Mouse (Mus musculus) intestine, embryonic 15.5 days (tissue): ENCODE measurements around the gene Spsb4. TPM values are rescaled to one million over a fixed set of nuclear protein-coding genes. Genes with fewer than 3 reads are reported as not detected.

Experiments used
- ATAC-seq: fragments of 200-750 bp; cut with Nextera tagmentation; 2 replicates; pipeline ENCODE4 v1.8.0; 2017; ENCODE audit warnings: moderate TSS enrichment, moderate library complexity
- H3K27ac ChIP-seq: fragments of 300-500 bp; sonication (generic); 2 replicates; pipeline ENCODE4 v1.5.1; 2015; ENCODE audit warnings: mild to moderate bottlenecking, inconsistent platforms
- H3K27me3 ChIP-seq: fragments of 300-500 bp; sonication (generic); replicated peaks from 2 replicates; pipeline ENCODE4 v1.6.1; 2015; ENCODE audit warnings: inconsistent platforms
- H3K36me3 ChIP-seq: fragments of 300-500 bp; sonication (generic); 2 replicates; pipeline ENCODE4 v1.6.1; 2015; ENCODE audit warnings: inconsistent platforms
- H3K4me1 ChIP-seq: fragments of 300-500 bp; sonication (generic); replicated peaks from 2 replicates; pipeline ENCODE4 v1.6.1; 2015; ENCODE audit warnings: inconsistent platforms
- H3K4me2 ChIP-seq: fragments of 300-500 bp; sonication (generic); replicated peaks from 2 replicates; pipeline ENCODE4 v1.6.1; 2015; ENCODE audit warnings: mild to moderate bottlenecking, inconsistent platforms
- H3K4me3 ChIP-seq: fragments of 300-500 bp; sonication (generic); replicated peaks from 2 replicates; pipeline ENCODE4 v1.5.1; 2015; ENCODE audit warnings: inconsistent platforms
- H3K9ac ChIP-seq: fragments of 300-500 bp; sonication (generic); 2 replicates; pipeline ENCODE4 v1.6.1; 2015; ENCODE audit warnings: inconsistent platforms
- H3K9me3 ChIP-seq: fragments of 300-500 bp; sonication (generic); 2 replicates; pipeline ENCODE4 v1.6.1; 2016; ENCODE audit warnings: inconsistent platforms
- WGBS: fragments of 180-500 bp; shearing (Covaris S2); methylation state at CpG from one replicate; pipeline ENCODE4 v1.1.7; 2015; 5-methylcytosine and 5-hydroxymethylcytosine counted together
- polyA plus RNA-seq: library from polyadenylated mRNA; unstranded; fragments of >200 nt; fragmentation: Nextera tagmentation; extraction: Ambion mirVana; gene quantifications from 2 replicates; pipeline ENCODE4 v1.2.1, GENCODE M21; 2015

Gene Spsb4
- polyA plus RNA-seq, 1 experiment from 2014 or later = 29.3 TPM

DNA sequence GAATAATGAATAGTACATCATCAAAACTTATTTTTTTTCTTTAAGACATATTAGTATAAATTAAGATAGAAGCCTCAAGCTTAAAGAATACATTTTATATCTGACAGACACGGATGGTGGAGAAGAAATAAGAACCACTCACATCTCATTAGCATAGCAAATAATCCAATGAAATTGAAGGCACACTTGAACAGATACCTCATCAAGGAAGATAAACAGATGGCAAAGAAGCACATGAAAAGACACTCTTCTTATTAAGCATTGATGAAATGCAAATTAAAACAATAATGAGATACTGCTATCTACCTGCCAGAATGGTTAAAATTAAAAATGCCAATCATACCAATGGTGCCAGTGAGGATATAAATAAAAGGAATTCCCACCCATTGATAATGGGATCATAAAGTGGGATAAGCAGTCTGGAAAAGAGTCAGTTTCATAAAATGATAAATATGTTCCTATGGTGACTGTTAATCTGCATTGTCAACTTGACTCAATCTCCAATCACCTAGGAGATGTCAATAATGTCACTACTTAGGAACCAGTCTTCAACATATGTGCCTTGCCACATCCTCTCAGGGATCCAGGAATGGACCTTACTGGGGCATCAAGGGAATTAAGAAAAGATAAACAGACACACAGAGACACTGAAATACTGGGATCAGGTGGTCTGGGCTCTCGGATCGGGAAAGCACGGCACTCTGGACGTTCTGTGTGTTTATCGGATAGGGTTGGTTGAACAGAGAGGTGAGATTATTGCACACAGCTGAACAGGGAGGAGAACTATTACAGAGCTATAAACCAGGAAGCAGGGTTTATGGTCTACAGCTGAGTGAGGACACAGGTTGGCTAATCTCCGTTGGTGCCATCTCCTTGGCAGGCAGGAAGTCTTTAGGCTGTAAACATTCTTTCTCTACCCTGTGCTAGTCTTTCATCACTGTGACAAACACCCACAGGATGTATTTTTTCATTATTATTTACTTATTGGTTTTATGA is 114.0 kb downstream of the Spsb4 start:
- WGBS = 55% methylated on average over 7 of the region's 7 CpGs
- H3K36me3 ChIP-seq = no peaks in the 10 kb centered on the region
- H3K27ac ChIP-seq = no peak overlapping the region
- H3K4me3 ChIP-seq = no peak overlapping the region
- no peaks in the 10 kb centered on the region for H3K27me3 ChIP-seq
- H3K4me2 ChIP-seq = no peak overlapping the region
- no peak overlapping the region for H3K9ac ChIP-seq
- H3K4me1 ChIP-seq = no peaks in the 10 kb centered on the region; the same call in 1 of the 2 replicates
- no peaks in the 10 kb centered on the region for H3K9me3 ChIP-seq
- ATAC-seq = no peak

GRCm38 (mm10) chr9:96899717-96900116 is 118.9 kb downstream of the Spsb4 start:
- H3K4me3 ChIP-seq = no peak overlapping the region
- H3K9me3 ChIP-seq = no peaks in the 10 kb centered on the region
- no peak overlapping the region for H3K4me2 ChIP-seq
- no peaks in the 10 kb centered on the region for H3K4me1 ChIP-seq
- no peak for ATAC-seq
- H3K27me3 ChIP-seq = no peaks in the 10 kb centered on the region
- no peak overlapping the region for H3K9ac ChIP-seq
- 82% methylated on average over 5 of the region's 5 CpGs for WGBS
- H3K36me3 ChIP-seq = no peaks in the 10 kb centered on the region
- no peak overlapping the region for H3K27ac ChIP-seq

DNA sequence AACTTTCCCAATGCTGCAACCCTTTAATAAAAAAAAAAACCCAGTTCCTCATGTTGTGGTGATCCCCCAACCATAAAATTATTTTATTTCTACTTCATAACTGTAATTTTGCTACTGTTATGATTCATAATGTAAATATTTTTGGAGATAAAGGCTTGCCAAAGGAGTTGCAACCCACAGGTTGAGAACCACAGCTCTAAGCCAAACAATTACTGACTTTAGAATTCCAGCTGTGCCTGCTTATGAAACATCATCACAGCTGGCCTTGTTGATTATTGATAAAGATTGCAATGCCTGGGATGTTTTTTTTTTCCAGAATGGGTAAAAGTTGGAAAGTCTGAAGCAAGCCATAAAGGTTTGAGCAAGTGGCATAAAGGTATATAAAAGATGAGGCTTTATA is 119.6 kb downstream of the Spsb4 start:
- Histone ChIP-seq H3K9me3 (no peaks in the 10 kb centered on the region), H3K4me1 (no peaks in the 10 kb centered on the region), H3K4me2 (no peak overlapping the region), H3K27ac (no peak overlapping the region), H3K4me3 (no peak overlapping the region), H3K9ac (no peak overlapping the region), H3K27me3 (no peaks in the 10 kb centered on the region), H3K36me3 (no peaks in the 10 kb centered on the region)
- no peak for ATAC-seq

- Histone ChIP-seq H3K4me1 (no peaks in the 10 kb centered on the region), H3K9ac (no peak overlapping the region)
These were observed 122.0 kb downstream of the Spsb4 start for GRCm38 (mm10) chr9:96896690-96897089.

GRCm38 (mm10) chr9:96893582-96893981 is 125.1 kb downstream of the Spsb4 start:
- Histone ChIP-seq H3K4me1 (peaks cover 14% of the 10 kb centered on the region), H3K4me2 (no peak overlapping the region), H3K27ac (no peak overlapping the region), H3K4me3 (no peak overlapping the region), H3K9me3 (no peaks in the 10 kb centered on the region), H3K27me3 (no peaks in the 10 kb centered on the region), H3K9ac (no peak overlapping the region), H3K36me3 (no peaks in the 10 kb centered on the region)
- 51% methylated on average over 5 of the region's 5 CpGs for WGBS
- no peak for ATAC-seq

More at GRCm38 (mm10) chr9:96896690-96897089, 122.0 kb downstream of the Spsb4 start:
- Histone ChIP-seq H3K36me3 (no peaks in the 10 kb centered on the region), H3K4me3 (no peak overlapping the region), H3K27ac (no peak overlapping the region), H3K27me3 (no peaks in the 10 kb centered on the region), H3K9me3 (no peaks in the 10 kb centered on the region), H3K4me2 (no peak overlapping the region)
- ATAC-seq = no peak
- 91% methylated on average over 1 of the region's 1 CpGs for WGBS

Other genes starting within 250 kb of the Spsb4 start
- 37.6 and 41.5 TPM in 2 replicates for gene Pxylp1, start 126.2 kb downstream of the Spsb4 start, polyA plus RNA-seq
- 58.0 and 63.1 TPM in 2 replicates for gene Slc25a36, start 92.3 kb upstream of the Spsb4 start, polyA plus RNA-seq